Mouse (Mus musculus): Measurements from ENCODE around the gene Tdrd1. TPM values are rescaled to one million over a fixed set of nuclear protein-coding genes. Genes with fewer than 3 reads are reported as not detected.

Gene Tdrd1
- total and polyA plus RNA-seq, 3 experiments, result not detected

DNA sequence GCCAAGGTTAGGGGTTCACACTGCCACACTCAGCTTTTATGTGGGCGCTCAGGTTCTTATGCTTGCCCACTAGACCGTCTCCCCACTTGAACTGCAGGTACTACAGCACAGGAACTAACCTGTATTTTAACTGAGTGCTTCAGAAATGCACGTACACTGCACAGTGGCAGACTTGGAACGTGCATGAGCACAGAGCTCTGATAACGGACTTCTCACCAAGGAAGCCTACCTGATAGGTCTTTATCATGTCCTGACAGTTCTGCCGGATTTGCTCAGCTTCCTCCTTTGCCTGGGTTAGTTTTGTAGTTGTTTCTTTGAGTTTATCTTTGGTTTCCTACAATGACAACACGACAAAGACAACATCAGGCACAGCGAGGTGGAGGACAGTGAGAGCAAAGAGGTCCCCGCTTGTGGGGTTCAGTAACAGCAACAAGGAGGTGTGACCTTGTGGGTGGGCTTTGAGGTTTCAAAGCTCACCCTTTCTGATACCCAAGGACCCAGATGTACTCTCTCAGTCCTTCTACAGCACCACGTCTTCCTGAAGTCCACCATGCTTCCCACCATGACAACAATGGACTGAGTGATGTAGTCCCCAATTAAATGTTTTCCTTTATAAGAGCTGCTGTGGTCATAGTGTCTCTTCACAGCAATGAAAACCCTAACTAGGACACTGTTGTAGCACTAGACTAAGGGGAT, 24.2 kb upstream of the Tdrd1 start (continued):
- peak; percentile 74 for TF ChIP-seq JUND (IDR thresholded peaks at IDR 0.05; ENCODE audit: low read depth, low read length)
- TF ChIP-seq ZKSCAN1 (IDR thresholded peaks at IDR 0.05; ENCODE audit: low read depth, low read length), result 0 out of 2 replicates have a peak, but pooled peaks have one; percentile 7
- TF ChIP-seq MAZ (IDR thresholded peaks at IDR 0.05; ENCODE audit: low read depth, low read length), result peak; percentile 58; the same call in 1 of the 2 replicates
- TF ChIP-seq ETS1 (IDR thresholded peaks at IDR 0.05; ENCODE audit: low read depth, low read length), result peak; percentile 99
- peak; percentile 11; the same call in 1 of the 2 replicates for TF ChIP-seq MAX (IDR thresholded peaks at IDR 0.05; ENCODE audit: low read length)
- peak; percentile 100 for TF ChIP-seq TCF12 (IDR thresholded peaks at IDR 0.05; ENCODE audit: low read depth, low read length)
- TF ChIP-seq USF1 (IDR thresholded peaks at IDR 0.05; ENCODE audit: low read depth, low read length), result no peak

DNA sequence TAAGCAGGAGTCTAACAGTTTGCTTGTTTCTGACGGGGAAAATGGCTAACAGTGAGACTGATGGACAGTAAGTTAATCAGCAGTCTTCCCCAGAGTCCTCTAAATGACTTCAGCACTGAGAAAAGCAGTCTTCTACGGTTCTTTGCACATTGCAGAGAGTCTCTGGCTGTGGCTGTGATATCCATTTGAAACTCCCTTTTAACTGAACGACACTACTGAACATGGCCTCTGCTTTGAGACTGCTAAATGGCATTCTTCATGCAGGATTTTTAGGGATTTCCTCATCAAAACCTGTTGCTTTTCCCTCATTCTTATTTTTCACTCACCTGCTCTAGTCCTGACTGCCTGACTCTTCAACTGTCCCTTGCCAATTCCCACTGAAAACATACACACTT, 23.7 kb upstream of the Tdrd1 start:
- H3K27ac ChIP-seq (ENCODE audit: control insufficient read depth, low read depth, low read length), result peak overlapping the region; percentile 96
- H3K79me2 ChIP-seq (ENCODE audit: control insufficient read depth, insufficient read depth, low read length, poor library complexity), result no peaks in the 10 kb centered on the region; the same call in 1 of the 2 replicates

DNA sequence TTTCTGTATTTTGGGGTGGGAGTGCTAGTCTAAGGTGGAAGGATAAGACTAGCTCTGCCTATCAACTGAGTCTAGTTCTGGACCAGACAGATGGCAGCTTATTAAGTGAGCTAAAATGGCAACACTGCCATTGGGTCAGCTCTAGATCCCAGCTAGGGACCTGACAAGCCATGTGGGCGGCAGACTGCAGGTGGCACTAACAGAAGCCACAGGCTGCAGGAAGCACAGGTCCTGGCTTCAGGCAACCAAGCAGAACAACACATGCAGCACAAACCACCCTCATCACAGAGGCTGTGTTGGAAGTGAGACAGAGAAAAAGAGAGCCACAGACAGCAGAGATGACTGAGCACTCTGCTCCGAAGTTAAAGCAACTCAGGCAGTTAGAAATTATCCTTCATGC, 20.6 kb upstream of the Tdrd1 start:
- Histone ChIP-seq H3K9me3 (replicated peaks; ENCODE audit: insufficient read depth, low read length) (no peaks in the 10 kb centered on the region), H3K27me3 (ENCODE audit: control insufficient read depth in 1 of 2, insufficient read depth in 2 of 2, low read length in 2 of 2) (no peaks in the 10 kb centered on the region), H3K4me3 (ENCODE audit: control insufficient read depth in 1 of 2, insufficient read depth in 1 of 2, low read depth in 2 of 2, low read length in 2 of 2) (no peak overlapping the region), H3K9ac (ENCODE audit: control insufficient read depth, low read depth, low read length, poor library complexity, severe bottlenecking) (no peak overlapping the region), H3K4me1 (ENCODE audit: control insufficient read depth in 1 of 2, insufficient read depth in 2 of 2, low read length in 2 of 2) (peaks cover 17 to 25% of the 10 kb centered on the region in 2 experiments), H3K36me3 (ENCODE audit: control insufficient read depth in 1 of 2, insufficient read depth in 2 of 2, low read length in 2 of 2) (peaks cover 21 to 26% of the 10 kb centered on the region in 2 experiments; a peak in 3 of 4 replicates), H3K27ac (ENCODE audit: control insufficient read depth, low read depth, low read length) (no peak overlapping the region), H3K79me2 (ENCODE audit: control insufficient read depth, insufficient read depth, low read length, poor library complexity) (no peaks in the 10 kb centered on the region)
- no peak for DNase-seq (ENCODE audit: low read depth, low spot score)
- TF ChIP-seq SMC3 (IDR thresholded peaks at IDR 0.05; ENCODE audit: low read depth, low read length), result no peak
- TF ChIP-seq MYC (IDR thresholded peaks at IDR 0.05; ENCODE audit: low read depth, low read length), result no peak

More for the DNA sequence above, 23.7 kb upstream of the Tdrd1 start:
- TF ChIP-seq BHLHE40 (IDR thresholded peaks at IDR 0.05; ENCODE audit: borderline replicate concordance, low read depth, low read length) (no peak), EP300 (IDR thresholded peaks at IDR 0.05; ENCODE audit: low read depth in 1 of 2, low read length in 2 of 2) (0 out of 4 replicates have a peak, but pooled peaks of 1 of the 2 experiments have one; percentile 19), ZC3H11A (IDR thresholded peaks at IDR 0.05; ENCODE audit: low read depth, low read length) (0 out of 2 replicates have a peak, but pooled peaks have one; percentile 5), CHD1 (IDR thresholded peaks at IDR 0.05; ENCODE audit: low read depth, low read length) (0 out of 2 replicates have a peak, but pooled peaks have one; percentile 92), USF2 (IDR thresholded peaks at IDR 0.05; ENCODE audit: borderline replicate concordance in 1 of 2, insufficient read depth in 1 of 2, low read depth in 1 of 2, low read length in 2 of 2) (no peak)
- DNase-seq (ENCODE audit: low read depth, low spot score), result no peak
- Histone ChIP-seq H3K36me3 (ENCODE audit: control insufficient read depth in 1 of 2, insufficient read depth in 2 of 2, low read length in 2 of 2) (peaks cover 19 to 49% of the 10 kb centered on the region in 2 experiments), H3K9me3 (replicated peaks; ENCODE audit: insufficient read depth, low read length) (no peaks in the 10 kb centered on the region), H3K27me3 (ENCODE audit: control insufficient read depth in 1 of 2, insufficient read depth in 2 of 2, low read length in 2 of 2) (no peaks in the 10 kb centered on the region), H3K4me1 (ENCODE audit: control insufficient read depth in 1 of 2, insufficient read depth in 2 of 2, low read length in 2 of 2) (peaks cover 32 to 46% of the 10 kb centered on the region in 2 experiments), H3K9ac (ENCODE audit: control insufficient read depth, low read depth, low read length, poor library complexity, severe bottlenecking) (no peak overlapping the region; the same call in 1 of the 2 replicates), H3K4me3 (ENCODE audit: control insufficient read depth in 1 of 2, insufficient read depth in 1 of 2, low read depth in 2 of 2, low read length in 2 of 2) (no peak overlapping the region; a peak in 1 of 4 replicates)

All from MEL (cell line).